Mouse (Mus musculus) liver, embryonic 14.5 days (tissue): ENCODE results near the gene Uvrag. TPM values are rescaled to one million over a fixed set of nuclear protein-coding genes. Genes with fewer than 3 reads are reported as not detected.
A peak's percentile ranks its signal among the peaks of the same experiment; 100 is the strongest.

Experiments used
- ATAC-seq: fragments of 200-750 bp; cut with Nextera tagmentation; 2 replicates; pipeline ENCODE4 v1.8.0; 2017; ENCODE audit warnings: moderate number of reproducible peaks, mild to moderate bottlenecking, moderate library complexity; ENCODE audit not compliant: insufficient read depth
- DNase-seq, 3 experiments: peaks; one replicate each; pipeline ENCODE4 v3.0.0-alpha.2; 2012 to 2013; ENCODE audit warnings: low read depth in 3 of 3, low spot score in 3 of 3
- H3K27ac ChIP-seq: fragments of 300-500 bp; sonication (generic); 2 replicates; pipeline ENCODE4 v1.5.1; 2014; ENCODE audit warnings: moderate library complexity, mild to moderate bottlenecking, control low read depth, inconsistent platforms
- H3K27me3 ChIP-seq: fragments of 300-500 bp; sonication (generic); 2 replicates; pipeline ENCODE4 v1.6.1; 2014; ENCODE audit warnings: mild to moderate bottlenecking, low read length, moderate library complexity; ENCODE audit not compliant: control insufficient read depth, insufficient read depth
- H3K36me3 ChIP-seq: fragments of 300-500 bp; sonication (generic); replicated peaks from 2 replicates; pipeline ENCODE4 v1.6.1; 2014; ENCODE audit warnings: low read depth; ENCODE audit not compliant: control insufficient read depth, insufficient read depth
- H3K4me1 ChIP-seq, 2 experiments: fragments of 200-500 bp in 1 of 2; fragments of 300-500 bp in 1 of 2; sonication (generic) in 1 of 2; replicated peaks; 2 replicates each; pipeline ENCODE4 v1.6.1; 2012 to 2014; ENCODE audit warnings: antibody characterized with exemption in 1 of 2, inconsistent platforms in 1 of 2, low read length in 1 of 2; ENCODE audit not compliant: control insufficient read depth in 2 of 2, insufficient read depth in 2 of 2
- H3K4me2 ChIP-seq: fragments of 300-500 bp; sonication (generic); 2 replicates; pipeline ENCODE4 v1.6.1; 2014; ENCODE audit warnings: low read depth, mild to moderate bottlenecking, control low read depth, moderate library complexity
- H3K4me3 ChIP-seq, 2 experiments: fragments of 200-500 bp in 1 of 2; fragments of 300-500 bp in 1 of 2; sonication (generic) in 1 of 2; 2 replicates each; pipeline ENCODE4 v1.5.1; 2012 to 2014; ENCODE audit warnings: low read depth in 2 of 2, low read length in 2 of 2, mild to moderate bottlenecking in 2 of 2, control low read depth in 1 of 2, inconsistent platforms in 1 of 2, moderate library complexity in 1 of 2; ENCODE audit not compliant: insufficient read depth in 1 of 2
- H3K9ac ChIP-seq: fragments of 300-500 bp; sonication (generic); replicated peaks from 2 replicates; pipeline ENCODE4 v1.6.1; 2014; ENCODE audit warnings: mild to moderate bottlenecking, control low read depth, moderate library complexity
- H3K9me3 ChIP-seq: fragments of 300-500 bp; sonication (generic); 2 replicates; pipeline ENCODE4 v1.6.1; 2016; ENCODE audit warnings: low read length, mixed read lengths; ENCODE audit not compliant: control insufficient read depth
- CTCF ChIP-seq: IDR thresholded peaks from 2 replicates; pipeline ENCODE4 v1.5.1; 2016; ENCODE audit warnings: antibody characterized with exemption, low read depth, control low read depth
- EP300 ChIP-seq: IDR thresholded peaks from 2 replicates; pipeline ENCODE4 v1.6.1; 2016; ENCODE audit warnings: antibody characterized with exemption, low read depth
- WGBS: fragments of 180-500 bp; shearing (Covaris S2); extraction: QIAGEN DNeasy Blood & Tissue Kit; methylation state at CpG from one replicate; pipeline ENCODE4 v1.1.7; 2014; ENCODE audit not compliant: insufficient replicate concordance; 5-methylcytosine and 5-hydroxymethylcytosine counted together
- polyA plus RNA-seq, 2 experiments: library from polyadenylated mRNA; depleted of rRNA in 1 of 2; stranded (reverse) in 1 of 2; unstranded in 1 of 2; fragments of >200 nt; fragmentation: Nextera tagmentation in 1 of 2; extraction: Ambion mirVana in 1 of 2; gene quantifications; 2 replicates each; pipeline versions ENCODE4 v1.2.1 to v1.2.3; 2012 to 2014

Gene Uvrag
- polyA plus RNA-seq, 2 experiments, result 3.9 to 5.7 TPM

DNA sequence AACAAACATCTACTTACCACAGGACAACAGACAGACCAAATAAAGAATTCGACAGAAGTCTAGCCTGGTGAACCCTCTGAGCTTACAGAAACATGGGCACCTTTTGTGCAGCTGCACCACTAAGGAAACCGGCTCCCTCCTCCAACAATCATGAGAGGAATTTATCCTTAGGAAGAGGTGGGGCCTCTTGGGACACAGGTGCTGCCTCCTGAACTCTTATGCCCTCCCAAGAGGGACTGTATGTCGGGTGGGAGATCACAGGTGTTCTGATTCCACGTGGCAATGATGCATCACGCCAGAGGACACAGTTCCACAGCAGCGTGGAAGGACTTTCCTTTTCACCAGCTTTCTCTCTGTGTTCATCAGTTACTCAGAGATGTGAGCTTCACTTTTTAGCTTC is 146.8 kb downstream of the Uvrag start:
- 0 out of 4 replicates have a peak, but pooled peaks cover 0 to 4% of the 10 kb centered on the region in 2 experiments for H3K4me1 ChIP-seq
- no peak overlapping the region for H3K27ac ChIP-seq
- no peak for DNase-seq
- TF ChIP-seq CTCF (no peak), EP300 (no peak)
- no peaks in the 10 kb centered on the region for H3K9me3 ChIP-seq
- ATAC-seq, result no peak
- H3K9ac ChIP-seq, result no peak overlapping the region
- 50% methylated on average over 6 of the region's 6 CpGs for WGBS
- no peaks in the 10 kb centered on the region for H3K36me3 ChIP-seq
- no peak overlapping the region for H3K4me2 ChIP-seq
- H3K4me3 ChIP-seq, result no peak overlapping the region
- H3K27me3 ChIP-seq, result no peaks in the 10 kb centered on the region

DNA sequence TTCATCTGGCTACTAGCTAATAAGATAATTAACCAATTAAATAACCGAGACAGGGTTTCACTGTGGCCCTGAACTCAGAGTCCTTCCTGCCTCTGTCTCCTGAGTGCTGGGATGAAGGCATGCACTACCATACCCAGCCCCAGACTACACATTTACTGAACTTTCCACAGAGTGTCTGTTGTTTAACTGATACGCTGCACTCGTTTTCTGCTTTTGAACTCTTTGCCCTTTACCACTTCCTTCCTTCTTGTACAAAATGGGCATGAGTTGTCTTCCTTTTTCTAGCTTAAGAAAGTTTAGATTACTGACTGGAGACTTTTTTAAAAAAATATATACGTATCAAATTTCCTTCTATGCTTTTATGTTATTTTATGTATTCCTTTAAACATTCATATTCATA is 147.5 kb downstream of the Uvrag start:
- H3K9ac ChIP-seq, result no peak overlapping the region
- H3K4me2 ChIP-seq, result no peak overlapping the region
- DNase-seq, result no peak

DNA sequence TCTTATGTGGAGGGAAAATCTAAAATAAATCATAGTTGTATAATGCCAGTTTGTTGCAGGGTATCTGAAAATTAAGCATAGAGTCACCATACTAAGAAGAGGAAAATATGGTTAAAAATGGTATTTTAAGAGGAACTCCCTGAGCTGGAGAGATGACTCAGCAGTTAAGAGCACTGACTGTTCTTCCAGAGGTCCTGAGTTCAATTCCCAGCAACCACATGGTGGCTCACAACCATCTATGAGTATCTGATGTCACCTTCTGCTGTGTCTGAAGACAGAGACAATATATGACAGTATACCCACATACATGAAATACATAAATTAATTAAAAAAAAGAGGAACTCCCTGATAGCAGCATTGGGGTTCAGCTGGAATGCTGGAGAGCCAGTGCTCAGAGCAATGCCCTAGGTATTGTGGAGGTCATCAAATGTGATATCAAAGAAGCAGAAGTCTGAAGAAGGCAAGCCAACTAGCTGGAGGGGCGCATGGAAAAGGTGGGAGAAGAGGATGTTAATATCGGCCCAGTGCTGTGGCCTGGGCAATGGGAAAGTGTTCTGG is 149.7 kb downstream of the Uvrag start:
- Histone ChIP-seq H3K4me1 (peaks cover 0 to 9% of the 10 kb centered on the region in 2 experiments; a peak in 3 of 4 replicates), H3K27me3 (no peaks in the 10 kb centered on the region), H3K9ac (no peak overlapping the region), H3K27ac (no peak overlapping the region), H3K36me3 (no peaks in the 10 kb centered on the region), H3K4me2 (no peak overlapping the region), H3K4me3 (no peak overlapping the region), H3K9me3 (no peaks in the 10 kb centered on the region)
- ATAC-seq (no peak), DNase-seq (no peak)
- 67% methylated on average over 2 of the region's 2 CpGs for WGBS
- no peak for TF ChIP-seq EP300
- no peak for TF ChIP-seq CTCF

More for the DNA sequence above, 147.5 kb downstream of the Uvrag start:
- no peak for ATAC-seq
- WGBS, result 31% methylated on average over 4 of the region's 4 CpGs
- H3K36me3 ChIP-seq, result no peaks in the 10 kb centered on the region
- H3K4me1 ChIP-seq, result 0 out of 4 replicates have a peak, but pooled peaks cover 0 to 3% of the 10 kb centered on the region in 2 experiments
- no peaks in the 10 kb centered on the region for H3K9me3 ChIP-seq
- H3K27me3 ChIP-seq, result no peaks in the 10 kb centered on the region
- no peak overlapping the region for H3K27ac ChIP-seq
- no peak overlapping the region for H3K4me3 ChIP-seq
- TF ChIP-seq CTCF (no peak), EP300 (no peak)

DNA sequence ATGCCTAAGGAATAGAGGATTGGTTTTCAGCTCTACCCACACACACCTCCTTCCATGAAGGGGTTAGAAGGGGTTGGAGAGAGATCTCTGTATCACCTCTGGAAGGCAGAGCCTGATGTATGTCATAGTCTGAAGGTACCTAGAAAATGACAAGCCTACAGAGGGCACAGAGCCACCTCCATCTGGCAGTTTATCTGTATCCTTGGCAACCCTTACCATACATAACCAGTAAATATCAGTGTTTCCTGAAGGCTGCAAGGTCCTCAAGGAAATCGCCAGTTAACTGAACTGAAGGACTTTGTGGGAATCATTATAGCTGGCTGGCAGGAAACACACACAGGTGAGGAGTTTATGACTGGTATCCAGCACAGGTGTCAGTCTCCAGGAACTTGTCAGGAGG is 150.4 kb downstream of the Uvrag start:
- no peak for ATAC-seq
- Histone ChIP-seq H3K9me3 (no peaks in the 10 kb centered on the region), H3K4me1 (peaks cover 0 to 9% of the 10 kb centered on the region in 2 experiments; a peak in 3 of 4 replicates), H3K27ac (no peak overlapping the region), H3K9ac (no peak overlapping the region), H3K36me3 (no peaks in the 10 kb centered on the region), H3K4me2 (no peak overlapping the region), H3K4me3 (no peak overlapping the region), H3K27me3 (no peaks in the 10 kb centered on the region)
- DNase-seq, result no peak
- TF ChIP-seq CTCF, result no peak
- TF ChIP-seq EP300, result no peak
- 65% methylated on average over 1 of the region's 1 CpGs for WGBS

GRCm38 (mm10) chr7:98986962-98987441 is 153.9 kb downstream of the Uvrag start:
- Histone ChIP-seq H3K36me3 (no peaks in the 10 kb centered on the region), H3K4me2 (peak overlapping the region; percentile 12; the same call in 1 of the 2 replicates), H3K4me1 (peaks cover 0 to 6% of the 10 kb centered on the region in 2 experiments; a peak in 3 of 4 replicates), H3K9me3 (no peaks in the 10 kb centered on the region), H3K27ac (no peak overlapping the region), H3K4me3 (no peak overlapping the region), H3K9ac (no peak overlapping the region), H3K27me3 (no peaks in the 10 kb centered on the region)
- TF ChIP-seq EP300, result no peak
- no peak for TF ChIP-seq CTCF
- DNase-seq, result peak; percentile 27 to 64 (median 58)
- 25% methylated on average over 14 of the region's 14 CpGs for WGBS
- peak; percentile 74 for ATAC-seq
